In genomic region chr19:24017427-24017826, GRCm38 (mm10) we compare ENCODE assay signal across 9 mouse cellular contexts. TPM values are rescaled to one million over a fixed set of nuclear protein-coding genes. Genes with fewer than 3 reads are reported as not detected.
DNase-seq lines count a peak whose midpoint lies in the region; ATAC-seq and TF ChIP-seq lines count a peak whose summit lies in the region.
"Had no signal": no experiment of that assay in that cellular context is flagged by ENCODE, and none has a peak within 500 bp of the region (broad histone marks: within the 10 kb centered on the region; RNA-seq: fewer than 3 reads in every experiment).

No protein-coding gene starts in this region.

- no peak overlapping the region for H3K4me2 ChIP-seq in heart, embryonic 12.5 days
- H3K4me2 ChIP-seq in kidney, embryonic 15.5 days: no peak overlapping the region
- peak overlapping the region; percentile 8 for H3K4me2 ChIP-seq in myocyte (ENCODE audit: low read depth)
- H3K4me2 ChIP-seq: limb, embryonic 13.5 days had no signal

- peak; percentile 85 for ATAC-seq in heart, embryonic 12.5 days (ENCODE audit: insufficient number of reproducible peaks, low FRiP score)
- ATAC-seq in kidney, embryonic 15.5 days (replicated peaks; ENCODE audit: low FRiP score): peak; percentile 60
- no peak for ATAC-seq in erythroid progenitor cell, adult 5-6 weeks (replicated peaks; ENCODE audit: low FRiP score, poor library complexity, severe bottlenecking)

- H3K4me1 ChIP-seq in heart, embryonic 12.5 days (replicated peaks): peaks cover 48% of the 10 kb centered on the region
- H3K4me1 ChIP-seq in kidney, embryonic 15.5 days: peaks cover 21% of the 10 kb centered on the region

- no peak overlapping the region for H3ac ChIP-seq in myocyte (ENCODE audit: control insufficient read depth, insufficient read length)

- 4% methylated on average over 1 of the region's 1 CpGs for WGBS in heart, embryonic 12.5 days
- 9% methylated on average over 1 of the region's 1 CpGs for WGBS in kidney, embryonic 15.5 days

- no peaks in the 10 kb centered on the region for H3K79me2 ChIP-seq in myocyte (ENCODE audit: control insufficient read depth, insufficient read depth)

- H3K4me3 ChIP-seq in heart, embryonic 12.5 days: no peak overlapping the region
- no peak overlapping the region for H3K4me3 ChIP-seq in kidney, embryonic 15.5 days (replicated peaks)
- H3K4me3 ChIP-seq in myocyte: no peak overlapping the region
- H3K4me3 ChIP-seq: limb, embryonic 13.5 days had no signal

- peak overlapping the region; percentile 28 for H3K9ac ChIP-seq in heart, embryonic 12.5 days
- H3K9ac ChIP-seq in kidney, embryonic 15.5 days: no peak overlapping the region
- H3K9ac ChIP-seq: limb, embryonic 13.5 days had no signal

- TF ChIP-seq POLR2A in myocyte (IDR thresholded peaks at IDR 0.05; ENCODE audit: insufficient read length, low read depth): no peak

- H3K9me3 ChIP-seq in heart, embryonic 12.5 days (replicated peaks): 0 out of 2 replicates have a peak, but pooled peaks cover 2% of the 10 kb centered on the region
- no peaks in the 10 kb centered on the region for H3K9me3 ChIP-seq in kidney, embryonic 15.5 days (replicated peaks)
- H3K9me3 ChIP-seq: limb, embryonic 13.5 days had no signal

- peak overlapping the region; percentile 84 for H3K27ac ChIP-seq in heart, embryonic 12.5 days (ENCODE audit: poor library complexity, severe bottlenecking)
- peak overlapping the region; percentile 66 for H3K27ac ChIP-seq in kidney, embryonic 15.5 days
- H3K27ac ChIP-seq: limb, embryonic 13.5 days had no signal

- peak; percentile 30 to 43 for DNase-seq in urinary bladder, postnatal 36 days (ENCODE audit: low spot score in 2 of 2)
- no peak for DNase-seq in urinary bladder, postnatal 10 days (ENCODE audit: low spot score)
- no peak for DNase-seq in right cerebral cortex, postnatal 14 days
- DNase-seq in right cerebral cortex, postnatal 25 days: no peak

- H3K36me3 ChIP-seq in heart, embryonic 12.5 days: peaks cover 14% of the 10 kb centered on the region
- no peaks in the 10 kb centered on the region for H3K36me3 ChIP-seq in kidney, embryonic 15.5 days
- H3K36me3 ChIP-seq in myocyte (ENCODE audit: control insufficient read depth, insufficient read depth): no peaks in the 10 kb centered on the region
- H3K36me3 ChIP-seq: limb, embryonic 13.5 days had no signal

- no peaks in the 10 kb centered on the region for H3K27me3 ChIP-seq in heart, embryonic 12.5 days (replicated peaks)
- no peaks in the 10 kb centered on the region for H3K27me3 ChIP-seq in kidney, embryonic 15.5 days
- H3K27me3 ChIP-seq in myocyte (ENCODE audit: control insufficient read depth, insufficient read depth, insufficient read length): no peaks in the 10 kb centered on the region
- H3K27me3 ChIP-seq: limb, embryonic 13.5 days had no signal

TF ChIP-seq in myocyte, 11 proteins besides CTCF, POLR2A, EP300 and RAD21:
- TF ChIP-seq CEBPB (IDR thresholded peaks at IDR 0.05; ENCODE audit: insufficient read depth, poor library complexity, severe bottlenecking): no peak
- no peak for TF ChIP-seq MYOG (IDR thresholded peaks at IDR 0.05; ENCODE audit: control insufficient read depth in 1 of 3, insufficient read depth in 1 of 3, insufficient read length in 2 of 3, low read depth in 2 of 3)
- no peak for TF ChIP-seq REST (IDR thresholded peaks at IDR 0.05; ENCODE audit: insufficient read depth, insufficient read length)
- TF ChIP-seq SRF (IDR thresholded peaks at IDR 0.05; ENCODE audit: control insufficient read depth, insufficient read length, low read depth): no peak
- TF ChIP-seq MAX (IDR thresholded peaks at IDR 0.05; ENCODE audit: low read depth): no peak
- TF ChIP-seq E2F4 (IDR thresholded peaks at IDR 0.05; ENCODE audit: insufficient read depth): no peak
- TF ChIP-seq TCF3 (IDR thresholded peaks at IDR 0.05; ENCODE audit: insufficient read length, low read depth): no peak
- no peak for TF ChIP-seq USF1 (IDR thresholded peaks at IDR 0.05; ENCODE audit: low read depth)
- no peak for TF ChIP-seq TCF12 (IDR thresholded peaks at IDR 0.05; ENCODE audit: insufficient read depth, poor library complexity, severe bottlenecking)
- TF ChIP-seq POLR2AphosphoS2 (IDR thresholded peaks at IDR 0.05; ENCODE audit: insufficient read length, low read depth): no peak
- TF ChIP-seq MYOD1 (IDR thresholded peaks at IDR 0.05; ENCODE audit: control insufficient read depth in 1 of 3, insufficient read length in 2 of 3, low read depth in 2 of 3): no peak

RNA-seq across cellular contexts. Expression of gene Fam189a2, which starts 13.4 kb away (rescaled TPM):
- polyA plus RNA-seq in heart, embryonic 12.5 days (2016; fragmentation: Nextera tagmentation; extraction: Ambion mirVana): 4.6 and 4.8 TPM in 2 replicates
- polyA plus RNA-seq in kidney, embryonic 15.5 days (2015; fragmentation: Nextera tagmentation; extraction: Ambion mirVana): 1.5 and 1.6 TPM in 2 replicates
- 1.9 TPM for polyA plus RNA-seq in myocyte (2012; fragmentation: generic; extraction: Trizol)
- not detected in 2 replicates for total RNA-seq in erythroid progenitor cell, adult 5-6 weeks (2015; ENCODE audit: low replicate concordance)
- not detected in 2 replicates for total RNA-seq in erythroid progenitor cell, adult 5-6 weeks (2017; ENCODE audit: low replicate concordance)

Comparison
In these comparisons a context has a peak if more than half of its experiments do, and no peak if none do; other contexts are left out.
1. DNase-seq: peak in urinary bladder, postnatal 36 days (2 of 2); none in urinary bladder, postnatal 10 days (single experiment), right cerebral cortex, postnatal 14 days (single experiment) and right cerebral cortex, postnatal 25 days (single experiment).